Mouse (Mus musculus): ENCODE results near the gene Zmiz2. TPM values are rescaled to one million over a fixed set of nuclear protein-coding genes. Genes with fewer than 3 reads are reported as not detected.
"Not testable (repeated sequence)": the region's sequence is repeated elsewhere in the genome, so short reads cannot be mapped to it uniquely, and the experiment has no call there.

The Zmiz2 gene
- polyA plus RNA-seq, 1 experiment from 2014 or later = 12.7 TPM

GRCm38 (mm10) chr11:6444077-6444853 is 55.4 kb downstream of the Zmiz2 start, which contains the start of gene H2afv:
Gene H2afv, minus strand, starts transcription at chr11:6444443.
- H3K4me2 ChIP-seq = peak within 1 kb of the TSS; percentile 76
- no peaks in the 10 kb centered on the region for H3K27me3 ChIP-seq (replicated peaks; ENCODE audit: control insufficient read depth, insufficient read depth, low read length)
- WGBS = under 1% methylated on average over 70 of the region's 80 CpGs
- peak within 1 kb of the TSS; percentile 78 for H3K9ac ChIP-seq (ENCODE audit: low read depth, low read length)
- peak within 1 kb of the TSS; percentile 72 for H3K4me3 ChIP-seq (ENCODE audit: low read depth, low read length)
- no peaks in the 10 kb centered on the region for H3K36me3 ChIP-seq (ENCODE audit: control insufficient read depth, insufficient read depth, low read length)
- 0 out of 2 replicates have a peak, but pooled peaks cover 5% of the 10 kb centered on the region for H3K4me1 ChIP-seq (replicated peaks; ENCODE audit: control insufficient read depth, insufficient read depth, low read length)
- peak within 1 kb of the TSS; percentile 83 for H3K27ac ChIP-seq (ENCODE audit: low read depth, low read length)
- DNase-seq (ENCODE audit: low spot score) (peak; percentile 99), ATAC-seq (replicated peaks; ENCODE audit: low FRiP score) (peak; percentile 96)
- H3K9me3 ChIP-seq (ENCODE audit: control insufficient read depth, low read length) = no peaks in the 10 kb centered on the region

DNA sequence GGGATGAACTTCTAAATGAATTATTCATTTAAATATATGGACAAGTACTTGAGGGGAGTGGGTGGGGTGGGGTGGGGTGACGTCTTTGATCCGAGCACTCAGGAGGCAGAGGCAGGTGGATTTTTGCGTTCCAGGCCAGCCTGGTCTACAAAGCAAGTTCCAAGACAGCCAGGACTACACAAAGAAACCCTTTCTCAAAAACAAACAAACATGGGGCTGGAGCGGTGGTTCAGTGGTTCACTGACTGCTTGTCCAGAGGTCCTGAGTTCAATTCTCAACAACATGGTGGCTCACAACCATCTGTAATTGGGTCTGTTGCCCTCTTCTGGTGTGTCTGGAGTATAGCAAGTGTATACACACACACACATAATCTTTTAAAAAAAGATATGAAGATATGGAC is 56.6 kb downstream of the Zmiz2 start:
- DNase-seq (ENCODE audit: low spot score) (no peak), ATAC-seq (replicated peaks; ENCODE audit: low FRiP score) (no peak)
- Histone ChIP-seq H3K27me3 (replicated peaks; ENCODE audit: control insufficient read depth, insufficient read depth, low read length) (no peaks in the 10 kb centered on the region), H3K4me2 (peak overlapping the region; percentile 74), H3K9me3 (ENCODE audit: control insufficient read depth, low read length) (no peaks in the 10 kb centered on the region), H3K9ac (ENCODE audit: low read depth, low read length) (peak overlapping the region; percentile 72; the same call in 1 of the 2 replicates), H3K4me3 (ENCODE audit: low read depth, low read length) (peak overlapping the region; percentile 43; the same call in 1 of the 2 replicates), H3K4me1 (replicated peaks; ENCODE audit: control insufficient read depth, insufficient read depth, low read length) (0 out of 2 replicates have a peak, but pooled peaks cover 5% of the 10 kb centered on the region), H3K27ac (ENCODE audit: low read depth, low read length) (no peak overlapping the region), H3K36me3 (ENCODE audit: control insufficient read depth, insufficient read depth, low read length) (no peaks in the 10 kb centered on the region)
- 61% methylated on average over 4 of the region's 4 CpGs for WGBS

- 0 out of 2 replicates have a peak, but pooled peaks cover 5% of the 10 kb centered on the region for H3K4me1 ChIP-seq (replicated peaks; ENCODE audit: control insufficient read depth, insufficient read depth, low read length)
- H3K4me2 ChIP-seq = no peak overlapping the region
- 86% methylated on average over 7 of the region's 7 CpGs for WGBS
- DNase-seq (ENCODE audit: low spot score) (no peak), ATAC-seq (replicated peaks; ENCODE audit: low FRiP score) (no peak)
- H3K36me3 ChIP-seq (ENCODE audit: control insufficient read depth, insufficient read depth, low read length) = no peaks in the 10 kb centered on the region
- H3K27ac ChIP-seq (ENCODE audit: low read depth, low read length) = no peak overlapping the region
- H3K9ac ChIP-seq (ENCODE audit: low read depth, low read length) = no peak overlapping the region
- H3K4me3 ChIP-seq (ENCODE audit: low read depth, low read length) = no peak overlapping the region
- H3K27me3 ChIP-seq (replicated peaks; ENCODE audit: control insufficient read depth, insufficient read depth, low read length) = no peaks in the 10 kb centered on the region
- H3K9me3 ChIP-seq (ENCODE audit: control insufficient read depth, low read length) = no peaks in the 10 kb centered on the region
Measured at GRCm38 (mm10) chr11:6445951-6446350, 57.1 kb downstream of the Zmiz2 start.

DNA sequence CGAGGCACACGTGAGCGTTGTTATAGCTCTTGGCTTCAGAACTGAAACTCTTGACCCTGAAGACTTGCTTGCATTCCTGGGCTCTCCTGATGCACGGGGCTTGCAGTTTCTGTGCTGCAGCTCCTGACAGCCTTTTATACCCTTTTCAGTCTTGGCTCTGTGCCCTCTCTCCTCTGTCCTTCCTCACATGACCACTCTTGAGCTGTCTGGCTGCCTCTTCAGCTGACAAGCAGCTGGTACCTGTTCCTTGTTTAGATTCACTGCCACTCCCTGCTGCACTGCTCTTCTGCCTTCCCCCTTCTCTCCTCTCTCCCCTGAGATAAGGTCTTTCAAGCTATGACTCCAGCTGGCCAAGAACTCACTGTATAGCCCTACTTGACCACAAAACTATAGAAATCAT is 58.6 kb downstream of the Zmiz2 start:
- H3K4me3 ChIP-seq (ENCODE audit: low read depth, low read length) = no peak overlapping the region
- ATAC-seq (replicated peaks; ENCODE audit: low FRiP score) (no peak), DNase-seq (ENCODE audit: low spot score) (no peak)
- no peaks in the 10 kb centered on the region for H3K9me3 ChIP-seq (ENCODE audit: control insufficient read depth, low read length)
- 85% methylated on average over 4 of the region's 4 CpGs for WGBS
- H3K36me3 ChIP-seq (ENCODE audit: control insufficient read depth, insufficient read depth, low read length) = no peaks in the 10 kb centered on the region
- H3K4me1 ChIP-seq (replicated peaks; ENCODE audit: control insufficient read depth, insufficient read depth, low read length) = 0 out of 2 replicates have a peak, but pooled peaks cover 5% of the 10 kb centered on the region
- no peak overlapping the region for H3K9ac ChIP-seq (ENCODE audit: low read depth, low read length)
- no peak overlapping the region for H3K4me2 ChIP-seq
- H3K27ac ChIP-seq (ENCODE audit: low read depth, low read length) = no peak overlapping the region
- no peaks in the 10 kb centered on the region for H3K27me3 ChIP-seq (replicated peaks; ENCODE audit: control insufficient read depth, insufficient read depth, low read length)

DNA sequence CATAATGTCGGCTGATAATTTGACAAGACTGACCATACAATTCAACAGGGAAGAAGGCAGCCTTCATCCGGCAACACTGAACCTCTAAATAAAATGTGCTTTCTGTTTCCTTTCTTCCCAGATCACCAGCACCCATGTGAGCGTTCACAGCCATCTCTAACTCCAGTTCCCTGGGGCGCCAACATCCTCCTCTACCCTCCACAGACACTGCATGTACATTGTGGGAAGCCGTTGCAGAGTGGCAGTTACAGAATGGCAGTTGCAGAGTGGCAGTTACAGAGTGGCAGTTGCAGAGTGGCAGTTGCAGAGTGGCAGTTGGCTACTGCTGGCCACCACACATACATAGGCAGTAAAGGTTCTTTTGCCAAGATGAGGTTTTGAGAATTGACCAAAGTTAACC is 59.3 kb downstream of the Zmiz2 start:
- not testable (repeated sequence) for H3K4me3 ChIP-seq (ENCODE audit: low read depth, low read length); DNase-seq (ENCODE audit: low spot score); H3K4me1 ChIP-seq (replicated peaks; ENCODE audit: control insufficient read depth, insufficient read depth, low read length); H3K36me3 ChIP-seq (ENCODE audit: control insufficient read depth, insufficient read depth, low read length); H3K4me2 ChIP-seq; H3K9ac ChIP-seq (ENCODE audit: low read depth, low read length); ATAC-seq (replicated peaks; ENCODE audit: low FRiP score); H3K27me3 ChIP-seq (replicated peaks; ENCODE audit: control insufficient read depth, insufficient read depth, low read length); H3K27ac ChIP-seq (ENCODE audit: low read depth, low read length); H3K9me3 ChIP-seq (ENCODE audit: control insufficient read depth, low read length)
- WGBS = 86% methylated on average over 5 of the region's 5 CpGs

Small RNAs within 50 kb of the gene (microRNA-seq; reads per million reads assigned to microRNA genes)
- not detected for gene Mir7651 (ENCODE audit: borderline number of aligned reads)

Other genes starting within 250 kb of the Zmiz2 start
- gene A730071L15Rik, start 189.0 kb upstream of the Zmiz2 start, polyA plus RNA-seq (2014; fragmentation: Nextera tagmentation; extraction: Ambion mirVana) = 0.11 and 0.27 TPM in 2 replicates
- 31.9 and 32.4 TPM in 2 replicates for gene Nudcd3, start 188.7 kb upstream of the Zmiz2 start, polyA plus RNA-seq (2014; fragmentation: Nextera tagmentation; extraction: Ambion mirVana)
- 0.06 and 0.23 TPM in 2 replicates for gene Npc1l1, start 158.9 kb upstream of the Zmiz2 start, polyA plus RNA-seq (2014; fragmentation: Nextera tagmentation; extraction: Ambion mirVana)
- gene Ddx56, start 121.3 kb upstream of the Zmiz2 start, polyA plus RNA-seq (2014; fragmentation: Nextera tagmentation; extraction: Ambion mirVana) = 141 and 151 TPM in 2 replicates
- 76.2 and 78.8 TPM in 2 replicates for gene Tmed4, start 114.2 kb upstream of the Zmiz2 start, polyA plus RNA-seq (2014; fragmentation: Nextera tagmentation; extraction: Ambion mirVana)
- gene Ogdh, start 97.4 kb upstream of the Zmiz2 start, polyA plus RNA-seq (2014; fragmentation: Nextera tagmentation; extraction: Ambion mirVana) = 124 and 131 TPM in 2 replicates
- 5,363 and 5,401 TPM in 2 replicates for gene Ppia, start 26.4 kb downstream of the Zmiz2 start, polyA plus RNA-seq (2014; fragmentation: Nextera tagmentation; extraction: Ambion mirVana)
- 242 and 254 TPM in 2 replicates for gene H2afv, start 55.4 kb downstream of the Zmiz2 start, polyA plus RNA-seq (2014; fragmentation: Nextera tagmentation; extraction: Ambion mirVana)
- 13.2 and 13.7 TPM in 2 replicates for gene Purb, start 86.8 kb downstream of the Zmiz2 start, polyA plus RNA-seq (2014; fragmentation: Nextera tagmentation; extraction: Ambion mirVana)
- gene Myo1g, start 131.9 kb downstream of the Zmiz2 start, polyA plus RNA-seq (2014; fragmentation: Nextera tagmentation; extraction: Ambion mirVana) = 5.6 and 6.0 TPM in 2 replicates
- 74.5 and 82.1 TPM in 2 replicates for gene Ccm2, start 157.8 kb downstream of the Zmiz2 start, polyA plus RNA-seq (2014; fragmentation: Nextera tagmentation; extraction: Ambion mirVana)
- gene Nacad, start 217.0 kb downstream of the Zmiz2 start, polyA plus RNA-seq (2014; fragmentation: Nextera tagmentation; extraction: Ambion mirVana) = 2.9 and 3.6 TPM in 2 replicates
- gene Tbrg4, start 237.0 kb downstream of the Zmiz2 start, polyA plus RNA-seq (2014; fragmentation: Nextera tagmentation; extraction: Ambion mirVana) = 94.3 and 103 TPM in 2 replicates
- not detected in 2 replicates for gene Wap, start 249.6 kb downstream of the Zmiz2 start, polyA plus RNA-seq (2014; fragmentation: Nextera tagmentation; extraction: Ambion mirVana)

Measured in liver, embryonic 11.5 days (tissue).